27 mouse cellular contexts compared by ENCODE assay signal in the genomic region with DNA sequence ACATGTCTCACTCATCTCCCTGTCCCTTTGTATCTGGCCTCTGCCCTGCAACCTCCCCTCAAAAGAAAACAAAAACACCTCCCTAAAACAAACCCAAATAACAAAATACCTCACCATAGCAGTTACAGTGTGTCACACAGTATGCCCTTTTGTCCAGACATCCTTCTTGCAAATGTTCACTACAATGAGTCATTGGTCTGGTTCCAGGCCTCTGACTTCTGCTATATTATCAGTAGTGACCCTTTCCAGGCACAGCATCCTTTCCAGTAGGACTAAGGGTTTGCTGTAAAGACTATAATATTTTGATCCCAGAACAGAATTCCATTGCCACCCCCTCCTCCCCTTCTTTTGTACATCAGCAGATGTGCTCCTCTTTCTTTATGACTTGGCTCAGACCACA.
"Had no signal": no experiment of that assay in that cellular context is flagged by ENCODE, and none has a peak within 500 bp of the region (broad histone marks: within the 10 kb centered on the region; RNA-seq: fewer than 3 reads in every experiment).

No protein-coding gene starts in this region.

- H3K4me1 ChIP-seq: hindbrain, embryonic 10.5 days; hindbrain, embryonic 12.5 days; intestine, embryonic 15.5 days; liver, embryonic 12.5 days had no signal

- H3K4me2 ChIP-seq: heart, embryonic 12.5 days; hindbrain, embryonic 12.5 days; hindbrain, embryonic 14.5 days; intestine, embryonic 15.5 days; kidney, embryonic 15.5 days; limb, embryonic 13.5 days; limb, embryonic 15.5 days; liver, embryonic 12.5 days had no signal

- H3K9ac ChIP-seq: heart, embryonic 12.5 days; hindbrain, embryonic 12.5 days; hindbrain, embryonic 14.5 days; intestine, embryonic 15.5 days; kidney, embryonic 15.5 days; limb, embryonic 13.5 days; limb, embryonic 15.5 days; liver, embryonic 12.5 days; liver, embryonic 14.5 days had no signal

- ATAC-seq: hindbrain, embryonic 16.5 days; inflammation-experienced regulatory T-cells, adult 6 months; intestine, embryonic 15.5 days; intestine, postnatal 0 days; liver, embryonic 12.5 days had no signal

- H3K4me3 ChIP-seq: gastrocnemius, adult 2 months; heart, adult 2 months; heart, embryonic 12.5 days; hindbrain, embryonic 10.5 days; hindbrain, embryonic 12.5 days; intestine, embryonic 15.5 days; kidney, embryonic 15.5 days; limb, embryonic 13.5 days; limb, embryonic 15.5 days; liver, embryonic 12.5 days had no signal

- H3K9me3 ChIP-seq: heart, embryonic 12.5 days; hindbrain, embryonic 10.5 days; hindbrain, embryonic 12.5 days; intestine, embryonic 15.5 days; kidney, embryonic 15.5 days; limb, embryonic 13.5 days; limb, embryonic 15.5 days; liver, embryonic 12.5 days had no signal

- DNase-seq: gastrocnemius, adult 2 months; gastrocnemius, postnatal 10 days; gastrocnemius, postnatal 25 days; heart, adult 2 months; heart, postnatal 10 days; heart, postnatal 4 days; kidney, adult 2 months; kidney, adult 9 months; kidney, postnatal 14 days; kidney, postnatal 36 days; layer of hippocampus, adult 9-11 months; layer of hippocampus, postnatal 36 days; left cerebral cortex, postnatal 4 days had no signal

- H3K36me3 ChIP-seq: heart, embryonic 12.5 days; hindbrain, embryonic 10.5 days; hindbrain, embryonic 12.5 days; intestine, embryonic 15.5 days; kidney, embryonic 15.5 days; limb, embryonic 13.5 days; limb, embryonic 15.5 days had no signal

- H3K27me3 ChIP-seq: heart, embryonic 12.5 days; hindbrain, embryonic 12.5 days; intestine, embryonic 15.5 days; kidney, embryonic 15.5 days; limb, embryonic 13.5 days; limb, embryonic 15.5 days; liver, embryonic 12.5 days had no signal

- H3K27ac ChIP-seq: gastrocnemius, adult 2 months; heart, adult 2 months; hindbrain, embryonic 10.5 days; hindbrain, embryonic 12.5 days; hindbrain, embryonic 14.5 days; intestine, embryonic 15.5 days; kidney, embryonic 15.5 days; kidney, postnatal 0 days; limb, embryonic 13.5 days; limb, embryonic 15.5 days; liver, embryonic 12.5 days; liver, embryonic 14.5 days had no signal
